Mouse (Mus musculus): ENCODE results near the gene Kcnab3.

DNA sequence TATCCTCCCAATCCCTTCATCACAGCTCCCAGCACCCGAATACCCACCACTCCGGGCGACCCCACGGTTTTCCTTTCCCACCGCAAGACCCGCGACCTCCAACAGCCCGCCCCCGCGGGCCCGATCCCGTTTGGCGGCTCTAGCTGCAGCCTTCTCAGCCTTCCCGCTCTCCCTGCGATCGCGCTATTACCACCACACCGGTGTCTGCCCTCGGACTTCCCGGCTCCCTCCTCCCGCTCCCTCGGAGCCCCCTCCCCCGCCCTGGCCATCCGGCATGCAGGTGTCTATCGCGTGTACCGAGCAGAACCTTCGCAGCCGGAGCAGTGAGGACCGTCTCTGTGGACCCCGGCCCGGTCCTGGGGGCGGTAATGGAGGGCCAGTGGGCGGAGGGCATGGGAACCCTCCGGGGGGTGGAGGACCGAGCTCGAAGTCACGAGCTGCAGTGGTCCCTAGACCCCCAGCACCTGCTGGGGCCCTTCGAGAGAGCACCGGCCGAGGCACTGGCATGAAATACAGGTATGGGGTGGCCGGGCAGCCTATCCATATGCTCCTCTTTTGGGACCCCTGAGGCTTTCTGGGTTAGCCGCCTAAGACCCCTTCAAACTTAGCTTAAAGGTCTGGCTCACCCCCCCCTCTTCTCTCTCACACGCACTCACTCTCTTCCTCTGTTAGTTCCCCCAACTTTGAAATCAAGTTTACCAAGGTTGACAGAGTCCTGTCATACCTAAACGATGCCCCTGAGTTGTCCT lies 524 bp downstream of the Kcnab3 start:
- TF ChIP-seq CTCF (IDR thresholded peaks at IDR 0.05; ENCODE audit: control insufficient read depth, insufficient read depth, insufficient read length) (no peak), MAX (IDR thresholded peaks at IDR 0.05) (no peak), USF1 (IDR thresholded peaks at IDR 0.05; ENCODE audit: low read depth) (no peak), FOSL1 (IDR thresholded peaks at IDR 0.05; ENCODE audit: insufficient read depth, low read length, poor library complexity, severe bottlenecking) (no peak), CEBPB (IDR thresholded peaks at IDR 0.05; ENCODE audit: low read depth) (no peak)
